Mouse (Mus musculus): ENCODE results near the gene Hcfc2. TPM values are rescaled to one million over a fixed set of nuclear protein-coding genes. Genes with fewer than 3 reads are reported as not detected.
A peak's percentile ranks its signal among the peaks of the same experiment; 100 is the strongest.

Hcfc2 gene
- polyA plus RNA-seq, 1 experiment from 2014 or later: 46.9 TPM

DNA sequence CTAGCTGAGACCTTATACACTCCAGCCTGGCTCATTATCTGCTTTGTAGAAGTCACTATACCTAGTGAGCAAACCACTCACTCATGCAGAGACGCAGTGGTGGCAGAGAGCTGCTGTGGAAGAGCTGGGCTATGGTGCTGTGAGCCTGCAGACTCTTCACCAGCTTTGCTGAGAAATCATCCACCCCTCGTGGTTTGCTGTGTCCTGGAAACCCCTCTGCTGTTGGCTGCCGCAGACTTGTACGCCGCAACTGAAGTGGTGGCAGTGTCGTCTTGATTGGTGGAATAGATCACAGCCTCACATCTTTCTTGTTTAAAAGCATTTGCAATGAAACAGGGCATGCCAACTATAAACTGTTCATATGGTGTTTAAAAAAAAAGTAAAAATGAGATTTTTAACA is 48.3 kb downstream of the Hcfc2 start:
- Histone ChIP-seq H3K36me3 (replicated peaks) (peaks cover 61% of the 10 kb centered on the region), H3K27ac (no peak overlapping the region), H3K9ac (no peak overlapping the region), H3K4me1 (no peaks in the 10 kb centered on the region), H3K9me3 (no peaks in the 10 kb centered on the region), H3K4me3 (replicated peaks) (no peak overlapping the region), H3K27me3 (no peaks in the 10 kb centered on the region), H3K4me2 (no peak overlapping the region)
- ATAC-seq (ENCODE audit: low FRiP score): no peak
- WGBS: 89% methylated on average over 6 of the region's 6 CpGs

DNA sequence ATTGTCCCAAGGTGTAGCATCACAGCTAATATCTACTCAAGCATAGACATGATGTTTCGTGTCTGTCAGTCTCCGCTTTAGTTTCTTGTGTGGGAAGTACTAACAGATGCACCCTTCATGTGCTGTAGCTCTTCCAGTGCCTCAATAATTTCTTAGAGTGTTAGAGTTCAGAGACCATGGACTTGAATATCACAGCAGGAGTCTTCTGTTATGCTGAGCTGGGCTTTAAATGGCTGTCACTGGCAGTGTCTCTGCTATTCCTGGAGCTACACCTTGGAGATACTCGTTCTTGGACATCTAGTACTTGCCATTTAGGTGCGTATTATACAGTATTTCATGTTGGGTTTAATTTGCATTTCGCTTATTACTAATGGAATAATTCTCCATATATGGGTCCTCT is 49.3 kb downstream of the Hcfc2 start:
- no peak overlapping the region for H3K27ac ChIP-seq
- no peaks in the 10 kb centered on the region for H3K27me3 ChIP-seq
- H3K4me2 ChIP-seq: no peak overlapping the region
- WGBS: 89% methylated on average over 5 of the region's 5 CpGs
- no peak overlapping the region for H3K9ac ChIP-seq
- no peaks in the 10 kb centered on the region for H3K9me3 ChIP-seq
- H3K36me3 ChIP-seq (replicated peaks): peaks cover 58% of the 10 kb centered on the region
- H3K4me3 ChIP-seq (replicated peaks): no peak overlapping the region
- no peaks in the 10 kb centered on the region for H3K4me1 ChIP-seq
- ATAC-seq (ENCODE audit: low FRiP score): no peak

DNA sequence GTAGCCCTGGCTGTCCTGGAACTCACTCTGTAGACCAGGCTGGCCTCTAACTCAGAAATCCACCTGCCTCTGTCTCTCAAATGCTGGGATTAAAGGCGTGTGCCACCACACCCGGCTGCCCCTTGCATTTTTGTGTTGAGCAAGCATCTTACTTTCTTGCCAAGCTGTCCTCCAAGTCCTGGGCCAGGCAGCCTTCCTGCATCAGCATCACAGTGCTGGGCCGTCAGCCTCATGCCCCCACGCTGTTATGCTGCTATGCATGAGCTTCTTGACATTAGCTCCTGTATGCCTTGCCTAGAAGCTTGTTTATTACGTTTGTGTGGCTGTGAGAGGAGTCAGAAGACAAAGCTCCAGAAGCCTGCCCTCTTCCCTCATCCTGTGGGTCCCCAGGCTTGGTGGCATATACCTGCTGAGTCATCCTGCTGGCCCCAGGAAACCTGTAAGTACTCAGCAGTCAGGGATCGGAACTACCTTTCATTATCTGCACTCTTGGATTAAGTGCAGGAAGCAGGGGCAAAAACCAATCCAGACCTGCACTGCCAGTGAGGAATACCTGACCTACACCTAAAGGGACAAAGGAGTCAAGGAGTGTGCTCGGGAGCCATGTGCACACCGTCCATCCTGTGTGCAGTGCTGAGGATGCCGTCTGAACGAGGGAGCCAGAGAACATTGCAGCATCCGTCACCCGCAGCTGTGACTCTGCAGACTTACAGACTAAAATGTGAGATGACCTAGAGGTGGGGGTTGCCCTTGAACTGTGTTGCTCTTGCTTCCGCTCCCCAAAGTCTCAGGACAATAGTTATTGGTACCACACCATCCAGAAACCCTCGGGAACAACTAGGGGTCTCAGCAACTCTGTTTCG is 51.3 kb downstream of the Hcfc2 start:
- H3K9ac ChIP-seq: no peak overlapping the region
- peaks cover 70% of the 10 kb centered on the region for H3K36me3 ChIP-seq (replicated peaks)
- H3K9me3 ChIP-seq: no peaks in the 10 kb centered on the region
- WGBS: 88% methylated on average over 15 of the region's 15 CpGs
- H3K4me3 ChIP-seq (replicated peaks): no peak overlapping the region
- H3K4me2 ChIP-seq: no peak overlapping the region
- H3K27ac ChIP-seq: no peak overlapping the region
- H3K27me3 ChIP-seq: no peaks in the 10 kb centered on the region
- no peaks in the 10 kb centered on the region for H3K4me1 ChIP-seq
- ATAC-seq (ENCODE audit: low FRiP score): no peak

DNA sequence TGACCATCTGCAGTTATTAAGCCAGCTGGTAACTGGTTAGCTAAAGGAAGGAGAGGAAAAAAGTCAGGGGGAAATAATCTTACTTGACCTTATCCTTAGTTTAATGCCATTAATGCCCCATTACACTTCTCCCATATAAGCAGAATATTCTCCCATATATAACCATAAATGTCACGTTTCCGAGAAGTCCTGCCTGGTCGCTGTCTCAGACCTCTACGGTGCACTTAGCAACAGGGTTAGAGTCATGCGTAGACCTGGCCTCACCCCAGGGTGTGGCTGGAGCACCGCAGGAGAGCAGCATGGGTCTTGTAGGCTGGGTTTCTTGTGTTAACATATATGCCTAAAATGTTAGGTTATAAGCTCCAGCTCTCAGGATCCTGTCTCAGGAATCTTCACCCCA is 54.8 kb downstream of the Hcfc2 start:
- H3K4me3 ChIP-seq (replicated peaks): no peak overlapping the region
- H3K27me3 ChIP-seq: no peaks in the 10 kb centered on the region
- 94% methylated on average over 6 of the region's 6 CpGs for WGBS
- no peak for ATAC-seq (ENCODE audit: low FRiP score)
- H3K9ac ChIP-seq: no peak overlapping the region
- H3K4me1 ChIP-seq: no peaks in the 10 kb centered on the region
- H3K36me3 ChIP-seq (replicated peaks): peaks cover 95% of the 10 kb centered on the region
- H3K27ac ChIP-seq: no peak overlapping the region
- H3K4me2 ChIP-seq: no peak overlapping the region
- no peaks in the 10 kb centered on the region for H3K9me3 ChIP-seq

DNA sequence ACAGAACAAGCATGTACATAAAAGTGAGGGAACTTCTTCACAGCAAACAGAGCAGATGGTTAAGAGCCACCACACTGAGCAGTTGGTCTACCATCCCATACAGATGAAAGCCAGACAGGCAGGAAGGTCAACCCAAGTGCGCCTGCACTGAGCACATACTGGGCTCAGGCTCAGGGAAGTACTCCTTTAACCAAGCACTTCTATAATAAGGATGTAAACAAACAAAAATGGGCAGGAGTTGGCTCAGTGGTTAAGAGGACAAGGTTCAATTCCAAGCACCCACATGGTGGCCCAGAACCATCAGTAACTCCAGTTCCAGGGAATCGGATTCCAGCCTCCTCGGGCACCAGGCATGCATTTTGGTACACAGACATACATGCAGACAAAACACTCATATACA is 57.0 kb downstream of the Hcfc2 start:
- no peak overlapping the region for H3K4me3 ChIP-seq (replicated peaks)
- H3K4me2 ChIP-seq: no peak overlapping the region
- ATAC-seq (ENCODE audit: low FRiP score): no peak
- no peaks in the 10 kb centered on the region for H3K27me3 ChIP-seq
- H3K36me3 ChIP-seq (replicated peaks): peaks cover 94% of the 10 kb centered on the region
- H3K9me3 ChIP-seq: no peaks in the 10 kb centered on the region
- no peak overlapping the region for H3K27ac ChIP-seq
- 93% methylated on average over 3 of the region's 3 CpGs for WGBS
- H3K4me1 ChIP-seq: peaks cover 5% of the 10 kb centered on the region
- H3K9ac ChIP-seq: no peak overlapping the region

DNA sequence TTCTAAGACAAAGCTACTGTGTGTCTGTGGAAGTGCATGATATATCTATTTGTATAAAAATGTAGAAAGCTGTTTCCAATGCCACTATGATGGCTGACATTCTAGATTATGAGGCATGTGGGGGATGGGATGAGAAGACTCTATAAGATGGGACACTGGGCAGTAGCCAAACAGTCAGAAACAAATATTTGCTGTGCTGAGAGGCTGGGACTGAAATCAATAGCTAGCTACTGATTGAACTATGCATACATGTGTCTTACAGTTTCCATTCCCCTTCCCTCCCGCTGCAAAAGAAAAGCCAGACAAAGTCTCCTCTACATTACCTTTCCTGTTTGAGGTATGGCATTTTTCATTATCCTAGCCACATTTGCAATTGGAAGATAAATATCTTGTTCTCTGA is 58.7 kb downstream of the Hcfc2 start:
- Histone ChIP-seq H3K36me3 (replicated peaks) (peaks cover 94% of the 10 kb centered on the region), H3K4me1 (peaks cover 21% of the 10 kb centered on the region), H3K27me3 (no peaks in the 10 kb centered on the region), H3K4me3 (replicated peaks) (no peak overlapping the region), H3K9me3 (no peaks in the 10 kb centered on the region), H3K4me2 (no peak overlapping the region), H3K27ac (no peak overlapping the region), H3K9ac (no peak overlapping the region)
- ATAC-seq (ENCODE audit: low FRiP score): no peak
- 95% methylated on average over 1 of the region's 1 CpGs for WGBS

DNA sequence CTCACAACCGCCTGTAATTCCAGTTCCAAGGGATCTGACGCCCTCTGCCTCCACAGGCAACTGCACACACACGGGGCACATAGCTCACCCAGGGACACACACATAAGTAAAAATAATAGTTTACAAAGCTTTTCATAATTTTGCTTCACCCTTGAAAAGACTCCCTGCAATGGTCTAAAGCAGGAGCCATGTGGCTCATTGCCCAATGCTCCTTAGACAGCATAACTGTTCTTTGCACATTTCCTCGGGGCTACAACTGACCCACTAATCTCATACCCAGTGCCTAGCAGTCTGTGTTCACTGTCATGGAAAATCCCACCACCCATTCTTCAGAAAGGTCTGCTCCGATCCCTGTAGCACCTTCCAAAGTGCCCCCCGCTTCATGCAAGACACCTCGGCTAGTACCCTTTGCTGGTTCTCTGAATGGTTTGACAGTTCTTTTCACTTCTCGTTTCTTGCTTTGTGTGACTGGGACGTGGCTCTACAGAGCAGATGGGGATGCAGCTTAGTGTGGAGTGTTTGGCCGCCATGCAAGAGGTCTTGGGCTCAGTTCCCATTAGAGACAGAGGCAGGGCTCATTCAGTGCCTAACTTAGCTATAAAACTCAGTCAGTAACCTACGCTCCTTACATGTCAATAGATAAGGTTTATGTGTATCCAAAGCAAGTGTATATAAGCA is 59.4 kb downstream of the Hcfc2 start:
- Histone ChIP-seq H3K9ac (no peak overlapping the region), H3K27me3 (no peaks in the 10 kb centered on the region), H3K9me3 (no peaks in the 10 kb centered on the region), H3K4me2 (no peak overlapping the region), H3K4me1 (peaks cover 28% of the 10 kb centered on the region), H3K36me3 (replicated peaks) (peaks cover 98% of the 10 kb centered on the region), H3K4me3 (replicated peaks) (no peak overlapping the region), H3K27ac (no peak overlapping the region)
- 94% methylated on average over 11 of the region's 11 CpGs for WGBS
- no peak for ATAC-seq (ENCODE audit: low FRiP score)

DNA sequence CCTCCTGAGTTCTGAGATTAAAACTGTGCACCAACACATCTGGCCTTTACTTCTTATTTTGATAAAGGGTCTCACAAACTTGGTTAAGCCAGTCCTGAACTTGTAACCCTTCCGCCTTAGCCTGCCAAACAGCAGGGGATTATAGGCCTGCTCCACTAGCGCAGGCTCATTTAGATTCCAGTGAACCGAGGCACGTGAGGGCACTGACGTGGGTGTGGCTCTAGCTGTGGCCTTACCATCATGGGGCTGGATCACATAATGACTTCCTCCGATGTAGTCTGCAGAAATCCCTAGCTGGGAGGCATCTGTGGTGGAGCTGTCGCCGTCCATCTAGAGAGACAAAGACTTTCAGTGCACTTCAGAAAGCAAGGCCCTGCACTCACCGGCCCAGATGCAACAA is 60.5 kb downstream of the Hcfc2 start:
- Histone ChIP-seq H3K4me3 (replicated peaks) (no peak overlapping the region), H3K4me2 (no peak overlapping the region), H3K9ac (no peak overlapping the region), H3K27ac (no peak overlapping the region), H3K36me3 (replicated peaks) (peaks cover 97% of the 10 kb centered on the region), H3K9me3 (no peaks in the 10 kb centered on the region), H3K4me1 (peaks cover 39% of the 10 kb centered on the region), H3K27me3 (no peaks in the 10 kb centered on the region)
- no peak for ATAC-seq (ENCODE audit: low FRiP score)
- 93% methylated on average over 9 of the region's 9 CpGs for WGBS

DNA sequence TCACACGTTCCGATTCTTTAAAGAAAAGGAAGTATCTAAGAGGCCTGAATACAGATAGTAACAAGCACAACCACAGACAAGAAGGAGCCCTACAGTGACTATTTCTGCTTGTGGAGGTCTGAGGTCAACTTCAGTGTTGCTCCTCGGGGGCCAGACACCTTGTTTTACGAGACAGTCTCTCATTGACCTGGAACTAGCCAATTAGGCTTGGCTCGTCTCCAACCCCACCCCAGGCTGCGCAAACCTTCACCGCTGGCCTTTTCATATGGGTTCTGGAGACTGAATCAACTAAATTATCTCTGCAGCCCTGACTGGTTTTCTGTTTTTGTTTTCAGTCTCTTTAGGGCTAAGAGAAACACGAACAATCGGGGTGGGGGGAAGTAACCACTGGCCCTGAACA is 61.4 kb downstream of the Hcfc2 start:
- Histone ChIP-seq H3K27ac (0 out of 2 replicates have a peak overlapping the region, but pooled peaks have one; percentile 42), H3K27me3 (no peaks in the 10 kb centered on the region), H3K4me1 (peaks cover 43% of the 10 kb centered on the region), H3K36me3 (replicated peaks) (peaks cover 89% of the 10 kb centered on the region), H3K4me3 (replicated peaks) (no peak overlapping the region), H3K9ac (no peak overlapping the region), H3K9me3 (no peaks in the 10 kb centered on the region), H3K4me2 (no peak overlapping the region)
- 75% methylated on average over 9 of the region's 9 CpGs for WGBS
- no peak for ATAC-seq (ENCODE audit: low FRiP score)

DNA sequence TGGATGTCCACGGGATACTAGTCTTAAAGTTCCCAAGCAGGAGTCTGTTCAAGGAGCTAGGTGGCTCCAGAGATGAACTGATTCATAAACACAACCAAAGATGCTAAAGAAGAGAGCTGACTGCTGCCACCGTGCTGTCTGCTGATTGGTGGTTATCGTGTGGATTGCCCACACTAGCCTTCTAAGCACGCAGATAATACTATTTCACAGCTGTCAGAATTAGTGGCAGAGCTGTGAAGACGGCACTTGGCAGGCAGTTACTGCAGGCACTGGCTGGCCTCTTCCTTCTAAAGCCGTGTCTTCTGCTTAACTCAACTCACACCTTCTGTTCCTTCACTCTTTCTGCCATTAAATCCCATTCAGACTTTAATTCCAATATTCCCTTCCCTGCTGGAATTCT is 62.4 kb downstream of the Hcfc2 start:
- H3K4me1 ChIP-seq: peaks cover 44% of the 10 kb centered on the region

DNA sequence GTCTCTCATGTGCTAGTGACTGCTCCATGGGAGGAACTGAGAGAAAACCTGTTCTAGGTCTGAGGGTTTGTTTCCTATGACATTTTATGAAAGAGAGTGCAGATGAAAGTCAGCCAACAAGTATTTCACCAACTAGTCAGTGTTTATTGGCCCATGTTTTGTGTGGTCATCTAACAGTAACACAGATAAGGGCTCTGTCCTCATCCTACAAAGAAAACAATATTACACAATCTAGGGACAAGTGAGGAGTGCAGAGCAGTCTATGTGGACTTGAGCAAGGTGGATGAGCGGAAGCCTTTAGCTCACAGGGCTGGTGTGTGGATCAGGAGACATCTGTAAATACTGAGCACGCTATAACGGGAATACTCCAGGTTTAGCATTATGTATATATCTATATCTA is 62.9 kb downstream of the Hcfc2 start:
- peaks cover 44% of the 10 kb centered on the region for H3K4me1 ChIP-seq
- H3K27me3 ChIP-seq: no peaks in the 10 kb centered on the region
- ATAC-seq (ENCODE audit: low FRiP score): no peak
- no peak overlapping the region for H3K4me2 ChIP-seq
- H3K9me3 ChIP-seq: no peaks in the 10 kb centered on the region
- H3K9ac ChIP-seq: no peak overlapping the region
- H3K4me3 ChIP-seq (replicated peaks): no peak overlapping the region
- H3K36me3 ChIP-seq (replicated peaks): peaks cover 74% of the 10 kb centered on the region
- 97% methylated on average over 3 of the region's 3 CpGs for WGBS
- no peak overlapping the region for H3K27ac ChIP-seq

More for the DNA sequence above, 62.4 kb downstream of the Hcfc2 start:
- Histone ChIP-seq H3K27ac (no peak overlapping the region), H3K9me3 (no peaks in the 10 kb centered on the region), H3K4me2 (no peak overlapping the region), H3K27me3 (no peaks in the 10 kb centered on the region), H3K4me3 (replicated peaks) (no peak overlapping the region), H3K9ac (no peak overlapping the region), H3K36me3 (replicated peaks) (peaks cover 79% of the 10 kb centered on the region)
- 87% methylated on average over 6 of the region's 6 CpGs for WGBS
- no peak for ATAC-seq (ENCODE audit: low FRiP score)

DNA sequence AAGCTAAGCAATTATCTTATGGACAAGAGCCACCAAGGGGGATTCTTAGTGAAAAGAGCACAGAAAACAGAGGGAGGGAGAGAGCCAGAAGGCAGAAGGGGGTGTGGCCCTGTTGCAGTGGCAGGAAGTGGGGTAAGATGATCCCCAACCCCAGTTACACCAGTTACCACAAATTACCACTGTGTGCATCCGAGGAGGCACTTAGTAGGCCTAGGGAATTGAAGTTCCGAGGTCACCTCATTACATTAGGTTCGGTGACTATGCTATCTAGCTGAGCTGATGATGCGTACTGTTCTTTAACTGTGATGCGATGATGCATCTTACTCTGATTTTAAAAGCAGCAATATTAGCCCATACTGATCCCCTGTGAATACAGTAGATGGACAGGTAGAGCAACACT is 63.7 kb downstream of the Hcfc2 start:
- ATAC-seq (ENCODE audit: low FRiP score): no peak
- Histone ChIP-seq H3K9me3 (no peaks in the 10 kb centered on the region), H3K4me1 (peaks cover 49% of the 10 kb centered on the region), H3K9ac (no peak overlapping the region), H3K27me3 (no peaks in the 10 kb centered on the region), H3K27ac (no peak overlapping the region), H3K4me2 (no peak overlapping the region), H3K36me3 (replicated peaks) (peaks cover 66% of the 10 kb centered on the region), H3K4me3 (replicated peaks) (no peak overlapping the region)
- 95% methylated on average over 5 of the region's 5 CpGs for WGBS

All from forebrain, embryonic 12.5 days (tissue).